Mouse (Mus musculus) kidney, adult 9 months (tissue): ENCODE measurements around the gene Tmem131l.

ENCODE experiments used
- DNase-seq: peaks from one replicate; pipeline ENCODE4 v3.0.0; 2022

The Tmem131l gene

GRCm38 (mm10) chr3:84010995-84011663 lies 28.8 kb downstream of the Tmem131l start:
- DNase-seq: no peak

- no peak for DNase-seq
Observed at GRCm38 (mm10) chr3:84005989-84006388, 34.0 kb downstream of the Tmem131l start.

- DNase-seq: no peak
Observed at GRCm38 (mm10) chr3:84004330-84005090, 35.5 kb downstream of the Tmem131l start.

GRCm38 (mm10) chr3:84002433-84003090 lies 37.4 kb downstream of the Tmem131l start:
- DNase-seq: no peak

- DNase-seq: no peak
Observed at GRCm38 (mm10) chr3:83997563-83997962, 42.4 kb downstream of the Tmem131l start.

- DNase-seq: no peak
Observed at GRCm38 (mm10) chr3:83997036-83997435, 42.9 kb downstream of the Tmem131l start.

- DNase-seq: no peak
Observed at GRCm38 (mm10) chr3:83996086-83996485, 43.9 kb downstream of the Tmem131l start.

GRCm38 (mm10) chr3:83995254-83995830 lies 44.6 kb downstream of the Tmem131l start:
- DNase-seq: no peak

GRCm38 (mm10) chr3:83994217-83994839 lies 45.6 kb downstream of the Tmem131l start:
- DNase-seq: peak; percentile 38

GRCm38 (mm10) chr3:83993089-83993516 lies 46.9 kb downstream of the Tmem131l start:
- DNase-seq: peak; percentile 37

- DNase-seq: peak; percentile 26
Observed at GRCm38 (mm10) chr3:83991691-83992524, 48.1 kb downstream of the Tmem131l start.

GRCm38 (mm10) chr3:83988214-83988613 lies 51.8 kb downstream of the Tmem131l start:
- DNase-seq: no peak

GRCm38 (mm10) chr3:83987533-83988112 lies 52.4 kb downstream of the Tmem131l start:
- no peak for DNase-seq

- DNase-seq: no peak
Observed at GRCm38 (mm10) chr3:83986740-83987139, 53.2 kb downstream of the Tmem131l start.

- no peak for DNase-seq
Observed at GRCm38 (mm10) chr3:83985426-83985825, 54.5 kb downstream of the Tmem131l start.

GRCm38 (mm10) chr3:83984379-83984778 lies 55.6 kb downstream of the Tmem131l start:
- no peak for DNase-seq

- no peak for DNase-seq
Observed at GRCm38 (mm10) chr3:83982821-83983220, 57.2 kb downstream of the Tmem131l start.

GRCm38 (mm10) chr3:83980231-83980872 lies 59.6 kb downstream of the Tmem131l start:
- no peak for DNase-seq

GRCm38 (mm10) chr3:83978497-83979410 lies 61.2 kb downstream of the Tmem131l start:
- no peak for DNase-seq

- DNase-seq: no peak
Observed at GRCm38 (mm10) chr3:83977817-83978216, 62.2 kb downstream of the Tmem131l start.
